Mouse (Mus musculus) hindbrain, postnatal 0 days (tissue): ENCODE measurements around the gene Mrpl35. TPM values are rescaled to one million over a fixed set of nuclear protein-coding genes. Genes with fewer than 3 reads are reported as not detected.
A peak's percentile ranks its signal among the peaks of the same experiment; 100 is the strongest.

ENCODE experiments used
- ATAC-seq: fragments of 200-750 bp; cut with Nextera tagmentation; 2 replicates; pipeline ENCODE4 v1.8.0; 2017; ENCODE audit warnings: mild to moderate bottlenecking, moderate TSS enrichment, moderate library complexity
- DNase-seq: peaks from one replicate; pipeline ENCODE4 v3.0.0-alpha.2; 2015; ENCODE audit warnings: low spot score
- H3K27ac ChIP-seq: fragments of 300-500 bp; sonication (generic); 2 replicates; pipeline ENCODE4 v1.5.1; 2014; ENCODE audit warnings: mild to moderate bottlenecking
- H3K27me3 ChIP-seq: fragments of 300-500 bp; sonication (generic); 2 replicates; pipeline ENCODE4 v1.6.1; 2014; ENCODE audit warnings: low read length, mixed read lengths; ENCODE audit not compliant: insufficient read depth
- H3K36me3 ChIP-seq: fragments of 300-500 bp; sonication (generic); 2 replicates; pipeline ENCODE4 v1.6.1; 2014; ENCODE audit warnings: low read length, mixed read lengths; ENCODE audit not compliant: insufficient read depth
- H3K4me1 ChIP-seq: fragments of 300-500 bp; sonication (generic); 2 replicates; pipeline ENCODE4 v1.6.1; 2014; ENCODE audit warnings: antibody characterized with exemption, low read length, mixed read lengths; ENCODE audit not compliant: insufficient read depth
- H3K4me2 ChIP-seq: fragments of 300-500 bp; sonication (generic); 2 replicates; pipeline ENCODE4 v1.6.1; 2014; ENCODE audit warnings: low read depth, mild to moderate bottlenecking, low read length, moderate library complexity, mixed read lengths
- H3K4me3 ChIP-seq: fragments of 300-500 bp; sonication (generic); 2 replicates; pipeline ENCODE4 v1.5.1; 2014; ENCODE audit warnings: low read length
- H3K9ac ChIP-seq: fragments of 300-500 bp; sonication (generic); replicated peaks from 2 replicates; pipeline ENCODE4 v1.6.1; 2014; ENCODE audit warnings: mild to moderate bottlenecking, low read length, moderate library complexity, mixed read lengths
- H3K9me3 ChIP-seq: fragments of 300-500 bp; sonication (generic); 2 replicates; pipeline ENCODE4 v1.6.1; 2016; ENCODE audit warnings: low read length, mixed read lengths
- CTCF ChIP-seq: IDR thresholded peaks from 2 replicates; pipeline ENCODE4 v1.5.1; 2016; ENCODE audit warnings: antibody characterized with exemption, control low read depth, low read depth
- WGBS: fragments of 180-500 bp; shearing (Covaris S2); extraction: QIAGEN DNeasy Blood & Tissue Kit; methylation state at CpG from one replicate; pipeline ENCODE4 v1.1.7; 2014; 5-methylcytosine and 5-hydroxymethylcytosine counted together
- polyA plus RNA-seq: library from polyadenylated mRNA; unstranded; fragments of >200 nt; fragmentation: Nextera tagmentation; extraction: Ambion mirVana; gene quantifications from 2 replicates; pipeline ENCODE4 v1.2.1, GENCODE M21; 2015
- total RNA-seq: library from RNA; depleted of rRNA; stranded (reverse); fragments of >200 nt; gene quantifications from 2 replicates; pipeline ENCODE4 v1.2.3, GENCODE M21; 2014

The Mrpl35 gene
- total and polyA plus RNA-seq, 2 experiments from 2014 or later: 8.3 to 51.8 TPM

DNA sequence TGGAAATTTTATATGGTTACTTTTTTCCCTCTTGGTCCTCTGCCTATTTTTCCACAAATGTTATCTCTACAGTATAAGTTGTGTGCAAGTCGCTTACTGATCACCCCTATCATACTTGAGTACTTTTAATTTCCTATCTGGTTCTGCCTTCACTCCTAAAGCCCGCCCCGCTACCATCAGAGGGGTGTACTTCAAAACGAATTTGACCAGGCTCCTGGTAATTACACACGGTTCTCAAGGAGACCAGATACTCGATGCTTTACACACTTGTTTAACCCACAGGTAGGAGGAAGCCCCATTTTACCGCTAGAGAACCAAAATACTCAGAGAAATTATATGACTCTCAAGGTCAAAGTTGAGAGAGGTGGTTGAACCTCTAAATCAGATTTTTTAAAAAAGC lies 3.7 kb downstream of the Mrpl35 start:
- peaks cover 7% of the 10 kb centered on the region; the same call in 1 of the 2 replicates for H3K4me1 ChIP-seq
- H3K27ac ChIP-seq: 0 out of 2 replicates have a peak overlapping the region, but pooled peaks have one; percentile 26
- peak overlapping the region; percentile 92 for H3K4me2 ChIP-seq
- DNase-seq: no peak
- 3% methylated on average over 7 of the region's 7 CpGs for WGBS
- no peaks in the 10 kb centered on the region for H3K9me3 ChIP-seq
- peak overlapping the region; percentile 63 for H3K9ac ChIP-seq
- H3K36me3 ChIP-seq: peaks cover 6% of the 10 kb centered on the region; the same call in 1 of the 2 replicates
- no peaks in the 10 kb centered on the region; the same call in 1 of the 2 replicates for H3K27me3 ChIP-seq
- TF ChIP-seq CTCF: no peak
- peak; percentile 63 for ATAC-seq
- H3K4me3 ChIP-seq: peak overlapping the region; percentile 78

DNA sequence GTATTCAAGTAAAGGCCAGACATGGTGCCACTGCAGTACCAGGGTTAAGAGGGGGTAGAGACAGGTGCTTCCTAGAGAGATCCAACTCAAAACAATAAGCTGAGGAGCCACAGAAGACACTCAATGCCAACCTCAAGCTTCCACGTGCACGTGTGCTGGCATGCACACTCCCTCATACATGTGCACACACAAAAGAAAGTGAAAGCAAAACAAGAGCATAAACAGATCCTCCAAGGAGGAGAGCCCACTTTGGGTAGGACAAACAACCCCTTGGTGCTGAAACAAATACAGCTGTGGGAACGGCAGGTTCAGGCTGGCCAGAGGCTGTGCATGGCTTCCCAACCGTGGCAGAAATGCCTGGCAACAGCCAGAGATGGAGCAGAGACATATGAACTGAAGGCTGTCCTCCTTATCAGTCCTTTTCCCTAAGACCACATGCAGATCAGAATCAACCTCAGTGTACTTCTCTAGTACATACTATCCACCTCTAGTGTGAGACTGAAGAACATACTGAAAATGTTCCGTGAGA lies 6.9 kb downstream of the Mrpl35 start:
- DNase-seq (no peak), ATAC-seq (no peak)
- Histone ChIP-seq H3K27me3 (no peaks in the 10 kb centered on the region), H3K9me3 (no peaks in the 10 kb centered on the region), H3K36me3 (peaks cover 35% of the 10 kb centered on the region), H3K27ac (no peak overlapping the region), H3K4me3 (no peak overlapping the region), H3K9ac (no peak overlapping the region), H3K4me1 (peaks cover 7% of the 10 kb centered on the region; the same call in 1 of the 2 replicates), H3K4me2 (no peak overlapping the region)
- 80% methylated on average over 5 of the region's 5 CpGs for WGBS
- TF ChIP-seq CTCF: no peak

DNA sequence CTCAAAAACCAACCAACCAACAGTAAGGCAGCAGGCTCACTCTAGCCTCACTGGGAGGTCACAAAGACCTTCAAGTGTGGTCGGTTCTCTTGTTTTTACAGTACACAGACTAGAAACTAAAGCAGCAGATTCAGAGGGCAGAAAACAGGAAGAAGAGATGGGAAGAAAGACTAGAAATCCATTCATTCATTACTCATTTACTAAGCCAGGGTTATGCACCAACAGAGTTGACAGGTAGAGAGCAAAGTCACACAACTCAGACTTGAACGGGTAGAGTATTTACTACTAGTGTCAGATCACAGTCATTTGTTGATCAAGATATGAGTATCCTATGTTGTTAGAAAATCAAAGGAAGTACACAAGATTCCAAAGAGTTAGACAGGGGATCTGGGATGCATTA lies 13.9 kb downstream of the Mrpl35 start:
- Histone ChIP-seq H3K4me1 (no peaks in the 10 kb centered on the region), H3K9me3 (no peaks in the 10 kb centered on the region), H3K27me3 (no peaks in the 10 kb centered on the region), H3K9ac (no peak overlapping the region), H3K4me3 (no peak overlapping the region), H3K36me3 (peaks cover 52% of the 10 kb centered on the region), H3K27ac (no peak overlapping the region; the same call in 1 of the 2 replicates), H3K4me2 (no peak overlapping the region)
- no peak for TF ChIP-seq CTCF
- DNase-seq (no peak), ATAC-seq (no peak)
- WGBS: 83% methylated on average over 2 of the region's 2 CpGs

DNA sequence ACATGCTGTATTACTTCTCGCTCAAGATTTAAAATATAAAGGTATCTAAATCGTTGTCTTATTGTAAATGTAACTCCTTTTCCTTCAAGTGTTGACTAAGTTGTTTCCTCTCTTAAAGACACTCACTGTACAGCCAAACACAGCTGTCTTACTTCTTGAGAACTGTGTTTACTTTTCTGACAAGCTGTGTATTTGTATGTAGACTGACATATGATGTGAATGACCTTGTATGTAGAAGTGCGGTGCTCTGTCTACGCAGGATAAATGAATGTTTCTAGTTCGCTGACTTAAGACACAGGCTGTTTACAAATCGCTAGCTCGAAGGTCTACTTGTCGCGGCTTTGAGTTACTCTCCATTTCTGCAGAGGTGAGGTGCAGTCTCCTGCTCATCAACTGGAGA lies 16.9 kb downstream of the Mrpl35 start:
- H3K4me2 ChIP-seq: no peak overlapping the region
- no peaks in the 10 kb centered on the region for H3K27me3 ChIP-seq
- H3K4me3 ChIP-seq: no peak overlapping the region
- H3K9ac ChIP-seq: no peak overlapping the region
- 91% methylated on average over 9 of the region's 9 CpGs for WGBS
- no peak for DNase-seq
- no peak overlapping the region for H3K27ac ChIP-seq
- no peak for TF ChIP-seq CTCF
- no peaks in the 10 kb centered on the region for H3K9me3 ChIP-seq
- no peaks in the 10 kb centered on the region for H3K4me1 ChIP-seq
- peaks cover 30% of the 10 kb centered on the region for H3K36me3 ChIP-seq
- no peak for ATAC-seq

DNA sequence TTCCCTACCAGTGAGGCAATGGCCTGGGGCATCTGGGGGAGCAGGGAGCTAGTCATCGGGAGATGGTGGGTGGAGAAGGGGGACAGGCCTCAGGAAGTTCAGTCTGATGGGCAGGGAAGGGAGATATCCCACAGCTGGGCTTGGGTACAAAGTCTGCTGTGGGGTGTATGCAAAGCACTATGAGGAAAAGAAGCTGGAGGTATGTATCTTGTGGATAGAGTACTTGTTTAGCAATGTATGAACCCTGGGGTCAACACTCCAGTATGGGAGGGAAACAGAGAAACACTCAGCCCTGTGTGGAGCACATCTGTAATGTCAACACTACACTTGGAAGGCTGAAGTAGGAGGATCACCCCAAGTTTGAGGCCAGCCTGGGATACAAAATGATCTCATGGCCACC lies 20.1 kb downstream of the Mrpl35 start:
- Histone ChIP-seq H3K4me3 (no peak overlapping the region), H3K4me2 (no peak overlapping the region), H3K27me3 (no peaks in the 10 kb centered on the region), H3K9me3 (no peaks in the 10 kb centered on the region), H3K36me3 (peaks cover 26% of the 10 kb centered on the region), H3K4me1 (no peaks in the 10 kb centered on the region), H3K9ac (no peak overlapping the region), H3K27ac (no peak overlapping the region)
- TF ChIP-seq CTCF: no peak
- ATAC-seq (no peak), DNase-seq (no peak)
- WGBS: 75% methylated on average over 1 of the region's 1 CpGs

DNA sequence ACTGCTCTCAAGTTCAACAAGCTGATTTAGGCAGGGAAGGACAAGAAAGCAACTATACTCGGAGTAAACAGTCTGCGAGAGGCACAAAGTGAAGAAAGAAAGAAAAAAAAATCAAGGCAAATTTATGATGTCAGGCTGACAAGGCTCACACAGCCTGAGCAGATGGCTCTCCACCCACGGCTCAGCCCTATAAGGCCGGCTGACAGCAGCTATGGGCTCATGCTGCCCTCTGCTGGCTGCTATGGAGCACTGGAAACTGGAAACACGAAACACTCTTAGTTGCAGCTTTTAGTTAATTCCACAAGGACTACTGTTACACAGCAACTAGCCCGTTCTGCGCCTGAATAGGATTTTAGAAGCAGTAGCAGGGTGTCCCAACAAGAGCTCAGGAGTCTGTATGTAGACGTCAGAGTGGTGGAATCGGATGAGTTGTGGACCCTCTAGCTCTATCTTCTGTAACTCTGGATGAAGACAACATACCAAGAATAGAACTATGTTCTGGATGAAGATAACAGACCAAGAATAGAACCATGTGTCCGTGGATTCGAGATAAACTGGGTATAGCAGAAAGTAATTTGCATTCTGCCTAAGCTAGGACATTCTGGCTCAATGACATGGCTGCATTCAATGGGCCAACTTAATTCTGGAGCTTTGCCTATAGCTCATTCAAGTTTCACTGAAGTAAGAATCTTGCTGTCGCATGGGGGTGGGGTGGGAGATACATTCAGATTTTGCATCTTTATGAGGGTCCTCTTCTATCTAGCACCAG lies 22.5 kb downstream of the Mrpl35 start:
- 25% methylated on average over 12 of the region's 12 CpGs for WGBS

More for the DNA sequence above, 22.5 kb downstream of the Mrpl35 start:
- H3K4me2 ChIP-seq: no peak overlapping the region
- H3K9ac ChIP-seq: no peak overlapping the region
- peak; percentile 98 for TF ChIP-seq CTCF
- H3K4me1 ChIP-seq: no peaks in the 10 kb centered on the region
- H3K36me3 ChIP-seq: peaks cover 15% of the 10 kb centered on the region
- DNase-seq (peak; percentile 93), ATAC-seq (peak; percentile 93)
- H3K9me3 ChIP-seq: no peaks in the 10 kb centered on the region
- no peaks in the 10 kb centered on the region for H3K27me3 ChIP-seq
- no peak overlapping the region for H3K4me3 ChIP-seq
- H3K27ac ChIP-seq: peak overlapping the region; percentile 67; the same call in 1 of the 2 replicates
